Mouse (Mus musculus) thymus, adult 18-20 months (tissue): ENCODE data around the gene Fuca1.
"Not testable (repeated sequence)": the region's sequence is repeated elsewhere in the genome, so short reads cannot be mapped to it uniquely, and the experiment has no call there.

Experiments used
- DNase-seq, 2 experiments: peaks; one replicate each; pipeline ENCODE4 v3.0.0; 2022; ENCODE audit warnings: mixed read lengths in 2 of 2

The Fuca1 gene

DNA sequence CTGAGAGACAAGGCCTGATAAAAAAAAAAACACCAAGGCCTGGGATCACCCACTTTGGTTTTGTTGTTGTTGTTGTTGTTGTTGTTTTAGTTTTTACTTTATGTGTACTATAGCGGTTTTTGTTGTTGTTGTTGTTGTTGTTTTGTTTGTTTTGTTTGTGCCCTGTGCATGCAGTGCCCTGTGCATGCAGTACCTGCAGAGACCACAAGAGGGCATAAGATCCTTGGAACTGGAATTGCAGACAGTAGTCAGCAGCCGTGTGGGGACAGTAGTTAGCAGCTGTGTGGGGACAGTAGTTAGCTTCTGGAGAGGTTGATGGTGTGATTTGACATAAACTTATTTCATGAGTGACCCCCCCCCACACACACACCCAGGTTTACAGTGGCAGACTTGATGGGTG lies 33.7 kb downstream of the Fuca1 start:
- no peak for DNase-seq

DNA sequence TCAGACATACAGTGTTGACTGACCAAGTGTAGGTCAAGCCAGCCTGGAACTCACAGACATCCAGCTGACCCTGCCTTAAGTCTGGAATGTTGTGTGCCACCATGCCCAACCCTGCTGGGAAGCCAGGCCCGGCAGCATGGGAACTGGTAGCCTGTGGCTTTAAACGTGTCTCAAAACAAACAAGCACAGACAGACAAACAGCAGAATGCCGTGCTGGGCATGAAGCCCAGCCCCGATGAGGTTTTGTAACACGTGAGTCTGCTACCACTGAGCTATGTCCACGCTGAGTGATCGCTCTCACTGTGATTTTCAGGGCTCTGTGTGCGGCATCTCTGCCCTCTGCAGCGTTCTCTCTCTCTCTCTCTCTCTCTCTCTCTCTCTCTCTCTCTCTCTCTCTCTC lies 35.4 kb downstream of the Fuca1 start:
- no peak for DNase-seq

DNA sequence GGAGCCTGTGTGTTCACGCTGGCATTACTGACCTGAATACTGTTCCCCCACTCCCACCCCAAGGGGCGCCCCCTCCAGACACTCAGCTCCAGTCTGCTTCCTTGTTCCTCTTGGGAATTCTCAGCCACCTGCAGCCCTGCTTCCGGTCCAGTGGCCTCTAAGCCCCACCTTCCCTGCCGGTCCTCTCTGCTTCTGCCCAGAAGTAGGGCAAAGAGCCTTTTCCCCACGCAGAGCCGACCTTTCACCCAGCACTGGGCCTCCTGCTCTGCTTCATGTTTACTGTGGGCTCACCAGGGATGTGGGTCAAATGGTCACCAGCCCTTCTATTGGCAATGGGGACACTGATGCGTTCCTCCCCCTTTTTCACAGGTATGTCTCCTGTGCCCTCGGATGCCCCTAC lies 37.8 kb downstream of the Fuca1 start:
- DNase-seq, result no peak

DNA sequence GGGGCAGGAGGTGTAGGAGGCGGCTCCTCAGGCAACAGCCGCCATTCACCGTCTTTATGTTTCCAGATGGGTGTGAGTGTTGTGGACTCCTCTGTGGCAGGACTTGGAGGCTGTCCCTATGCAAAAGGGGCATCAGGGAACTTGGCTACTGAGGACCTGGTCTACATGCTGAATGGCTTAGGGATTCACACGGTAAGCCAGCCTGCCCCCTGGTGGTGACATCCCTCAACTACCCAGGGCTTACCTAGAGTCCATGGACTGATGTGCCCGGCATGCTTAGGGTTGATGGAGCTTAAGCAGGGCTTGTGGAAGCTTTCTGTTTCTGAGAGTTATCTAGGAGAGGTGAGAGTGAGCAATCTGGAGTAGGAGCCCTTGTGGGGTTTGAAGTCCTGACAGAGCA lies 40.2 kb downstream of the Fuca1 start:
- peak; percentile 53 to 64 for DNase-seq

DNA sequence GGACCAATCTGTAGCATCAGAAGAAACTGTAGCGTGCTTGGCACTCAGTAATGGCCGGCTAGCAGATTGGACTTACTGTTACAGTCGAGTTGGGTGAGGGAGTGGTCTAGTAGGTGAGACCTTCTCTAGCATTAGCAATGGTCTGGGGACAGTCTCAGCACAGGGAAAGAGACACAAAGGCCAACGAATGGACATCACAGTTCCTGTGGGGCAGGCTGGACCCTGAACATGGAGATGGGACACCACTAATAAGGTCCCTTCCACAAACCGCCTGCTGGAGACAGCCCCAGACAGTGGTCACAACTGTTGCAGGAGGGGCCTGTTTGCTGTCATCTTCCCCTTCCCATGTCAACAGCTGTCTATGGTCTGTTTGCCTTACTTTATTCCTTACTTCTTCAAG lies 41.2 kb downstream of the Fuca1 start:
- no peak for DNase-seq

DNA sequence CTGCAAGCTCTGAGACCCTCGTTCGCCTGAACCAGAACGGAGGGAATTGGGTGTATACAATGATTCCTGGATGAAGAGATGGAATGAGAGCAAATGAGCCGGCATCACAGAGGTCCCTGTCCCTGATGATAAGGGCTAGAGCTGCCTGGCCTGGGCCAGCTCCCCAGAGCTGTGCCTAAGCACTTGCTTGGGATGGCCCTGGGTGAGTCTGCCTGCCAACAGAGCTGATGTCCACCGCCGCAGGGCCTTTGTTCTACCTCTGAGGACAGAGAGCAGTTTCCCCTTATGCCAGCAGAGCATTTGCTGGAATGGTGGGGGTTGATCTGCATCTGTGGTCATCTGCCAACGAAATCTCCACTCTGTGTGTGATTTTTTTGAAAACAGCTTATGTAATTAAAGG lies 41.7 kb downstream of the Fuca1 start:
- DNase-seq, result no peak

DNA sequence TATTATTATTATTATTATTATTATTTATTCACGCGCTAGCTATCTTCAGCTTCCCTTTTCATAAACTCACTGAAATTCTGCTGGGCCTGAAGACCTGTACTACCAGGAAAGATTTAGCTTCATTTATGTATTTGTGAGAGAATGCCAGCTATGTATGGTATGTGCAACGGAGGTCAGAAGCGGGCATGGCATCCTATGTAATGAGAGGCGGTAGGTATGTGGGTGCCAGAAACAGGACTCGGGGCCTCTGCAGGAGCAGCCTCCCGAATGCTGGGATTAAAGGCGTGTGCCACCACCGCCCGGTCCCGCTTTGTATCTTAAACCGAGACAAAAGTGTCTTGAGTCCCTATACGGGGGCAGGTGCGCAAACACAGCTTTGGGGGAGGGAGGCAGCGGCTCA lies 42.4 kb downstream of the Fuca1 start:
- no peak for DNase-seq

DNA sequence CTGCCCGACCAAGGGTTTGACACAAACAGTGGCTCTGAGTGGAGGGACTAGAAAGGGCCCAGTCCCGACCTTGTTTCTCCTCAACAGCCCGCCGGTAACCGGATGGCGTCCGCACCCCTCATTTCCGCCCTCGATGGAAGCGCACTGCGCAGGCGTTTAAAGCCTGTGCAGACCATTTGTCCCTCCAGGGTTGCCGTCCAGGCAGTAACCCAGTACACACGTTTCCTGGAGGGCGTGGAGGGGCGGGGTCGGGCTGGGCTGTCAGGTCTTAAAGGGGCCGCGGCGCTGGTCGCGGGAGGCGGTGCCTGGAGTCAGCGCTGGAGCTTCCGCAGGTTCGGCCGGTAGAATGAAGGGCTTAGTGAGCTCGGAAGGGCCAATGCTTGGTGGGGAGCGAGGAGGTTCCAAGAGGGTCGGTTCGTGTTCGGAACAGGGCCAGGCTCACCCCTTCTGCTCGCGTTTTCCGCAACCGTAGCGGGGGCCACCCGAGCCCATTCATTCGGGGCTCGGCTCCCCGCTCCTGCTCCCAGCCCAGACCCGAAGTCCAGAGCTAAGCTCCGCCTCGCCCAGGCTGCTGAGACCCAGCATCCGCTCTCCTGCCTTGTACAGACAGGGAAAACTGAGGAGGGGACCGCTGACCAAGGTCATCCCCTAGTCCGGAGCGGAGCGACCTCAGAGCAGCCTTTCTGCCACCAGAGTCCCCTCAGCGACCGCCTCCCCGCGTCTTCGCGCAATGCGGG lies 43.1 kb downstream of the Fuca1 start, which contains the start of gene Gale:
TSS of gene Gale (plus strand) at position 271 of the 737 bp plus-strand sequence.
- DNase-seq, result peak; percentile 93 to 94

DNA sequence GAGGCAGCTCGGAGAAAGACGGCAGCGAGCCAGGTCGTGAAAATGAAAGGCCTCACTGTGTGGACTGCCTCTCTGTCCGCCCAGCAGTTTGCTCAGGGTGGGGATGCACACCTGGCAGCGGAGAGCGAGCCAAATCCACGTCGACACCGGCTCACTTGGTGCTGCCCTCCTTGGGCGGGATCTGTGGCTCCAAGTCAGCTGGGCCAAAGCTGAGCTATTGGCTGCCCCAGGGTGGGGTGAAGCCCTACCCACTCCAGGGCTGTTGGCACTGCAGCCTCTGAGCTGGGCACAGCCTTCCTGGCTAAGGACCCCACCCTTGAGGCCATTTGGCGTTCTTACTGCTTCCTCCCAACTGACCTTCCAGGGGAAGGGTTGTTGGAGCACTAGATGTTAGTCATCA lies 43.9 kb downstream of the Fuca1 start:
- DNase-seq, result peak; percentile 39 to 48

DNA sequence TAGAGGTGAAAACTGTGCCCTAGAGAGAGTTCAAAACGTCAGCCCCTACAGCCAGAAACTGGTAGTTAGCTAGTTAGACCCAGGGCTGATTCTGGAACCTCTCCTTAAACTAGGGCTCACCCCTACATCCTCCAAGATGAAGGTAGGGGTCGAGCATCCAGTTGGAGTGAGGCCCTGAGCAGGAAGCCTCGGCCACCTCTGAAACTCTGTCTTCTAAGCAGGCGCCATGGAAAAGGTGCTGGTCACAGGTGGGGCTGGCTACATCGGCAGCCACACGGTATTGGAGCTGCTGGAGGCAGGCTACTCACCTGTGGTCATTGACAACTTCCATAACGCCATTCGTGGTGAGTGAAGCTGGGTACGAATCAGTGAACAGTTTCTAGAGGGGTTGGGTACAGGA lies 44.6 kb downstream of the Fuca1 start:
- DNase-seq, result no peak

DNA sequence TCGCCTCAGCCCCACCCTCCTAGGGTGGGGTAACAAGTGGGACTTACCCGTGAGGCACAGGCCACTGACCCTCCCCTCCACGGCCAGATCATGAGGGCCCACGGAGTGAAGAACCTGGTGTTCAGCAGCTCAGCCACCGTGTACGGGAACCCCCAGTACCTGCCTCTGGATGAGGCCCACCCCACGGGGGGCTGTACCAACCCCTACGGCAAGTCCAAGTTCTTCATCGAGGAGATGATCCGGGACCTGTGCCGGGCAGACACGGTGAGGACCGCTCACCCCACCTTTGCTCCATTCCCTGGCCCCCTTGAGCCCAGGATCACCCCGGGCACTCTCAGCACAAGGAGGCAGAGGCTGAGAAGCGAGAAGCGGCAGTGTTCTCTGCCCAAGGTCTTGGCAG lies 45.7 kb downstream of the Fuca1 start:
- DNase-seq, result no peak

DNA sequence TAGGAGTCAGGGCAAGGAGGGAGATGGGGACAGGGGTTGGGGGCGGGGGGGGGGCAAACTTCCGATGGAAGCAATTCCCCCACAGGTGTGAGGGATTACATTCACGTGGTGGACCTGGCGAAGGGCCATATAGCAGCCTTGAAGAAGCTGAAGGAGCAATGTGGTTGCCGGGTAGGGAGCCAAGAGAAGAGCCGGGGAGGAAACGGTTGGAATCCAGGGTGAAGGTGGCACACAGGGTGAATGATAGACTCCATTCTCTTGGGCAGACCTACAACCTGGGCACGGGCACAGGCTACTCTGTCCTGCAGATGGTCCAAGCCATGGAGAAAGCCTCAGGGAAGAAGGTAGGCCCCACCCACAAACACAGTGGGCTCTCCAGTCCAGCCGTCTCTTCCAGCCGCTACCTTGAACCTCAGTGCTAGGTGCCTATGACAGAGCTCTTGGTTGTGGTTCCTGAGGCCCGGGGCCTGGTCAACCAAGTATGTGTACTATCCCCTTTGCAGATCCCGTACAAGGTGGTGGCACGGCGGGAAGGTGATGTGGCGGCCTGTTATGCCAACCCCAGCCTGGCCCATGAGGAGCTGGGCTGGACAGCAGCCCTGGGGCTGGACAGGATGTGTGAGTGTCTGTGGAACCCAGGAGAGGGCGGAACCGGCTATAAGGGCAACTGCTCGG lies 46.7 kb downstream of the Fuca1 start:
- DNase-seq, result no peak

DNA sequence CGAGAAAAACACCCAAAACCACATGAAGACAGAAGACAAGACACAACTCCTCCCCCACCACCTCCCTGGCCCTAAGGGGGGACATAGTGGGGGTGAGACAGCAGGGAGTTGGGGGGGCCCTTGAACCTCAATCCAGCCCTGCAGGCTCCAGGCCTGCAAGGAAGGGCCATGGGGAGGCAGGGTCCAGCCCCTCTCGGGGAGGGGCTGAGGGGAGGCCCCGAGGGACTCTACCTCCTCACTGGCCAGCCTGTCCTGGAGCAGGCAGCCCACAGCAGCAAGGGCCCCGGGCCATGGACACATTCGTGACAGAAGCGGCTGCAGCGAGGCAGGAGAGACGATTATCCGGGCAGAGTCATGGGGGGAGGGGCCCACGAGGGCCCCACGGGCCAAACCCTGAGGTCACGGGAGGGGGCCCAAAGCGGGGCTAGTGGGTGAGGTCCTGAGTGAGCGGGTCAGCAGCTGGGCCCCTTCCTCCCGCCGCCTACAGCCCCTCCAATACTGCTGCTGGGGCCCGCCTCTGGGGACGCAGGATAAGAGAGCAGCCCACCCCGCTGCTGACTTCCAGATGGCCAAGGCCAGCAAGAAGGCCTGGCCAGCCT lies 47.8 kb downstream of the Fuca1 start:
- no peak for DNase-seq

DNA sequence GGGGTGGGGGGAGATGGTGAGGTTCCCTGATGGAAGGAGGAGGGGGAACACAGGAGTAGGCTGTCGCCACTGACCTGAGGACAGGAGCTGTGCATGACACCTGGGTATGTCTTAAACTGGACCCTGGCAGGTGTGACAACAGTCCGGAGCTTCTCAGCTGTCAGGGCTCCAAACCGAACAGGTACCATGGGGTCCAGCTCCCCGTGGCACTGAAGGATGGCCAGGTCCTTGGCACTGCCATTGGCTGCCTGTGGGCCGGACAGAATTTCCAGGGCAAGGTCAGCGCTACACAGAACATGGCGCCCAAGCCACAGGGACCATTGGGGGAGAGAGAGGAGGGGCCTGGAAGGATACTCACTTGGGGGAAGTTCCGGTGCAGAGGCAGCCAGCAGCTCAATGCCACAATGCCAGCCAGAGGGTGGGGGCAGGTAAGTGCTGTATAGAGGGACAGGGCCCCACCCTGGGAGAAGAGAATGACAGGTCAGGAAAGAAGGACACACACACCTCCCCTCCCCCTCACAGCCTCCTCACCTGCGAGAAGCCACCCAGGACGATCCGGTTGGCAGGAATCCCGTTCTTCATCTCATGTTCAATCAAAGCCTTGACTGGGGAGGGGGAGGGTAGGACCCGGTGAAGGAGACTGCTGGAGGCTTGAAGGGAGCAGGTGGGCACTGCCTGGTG lies 48.7 kb downstream of the Fuca1 start:
- DNase-seq, result no peak

DNA sequence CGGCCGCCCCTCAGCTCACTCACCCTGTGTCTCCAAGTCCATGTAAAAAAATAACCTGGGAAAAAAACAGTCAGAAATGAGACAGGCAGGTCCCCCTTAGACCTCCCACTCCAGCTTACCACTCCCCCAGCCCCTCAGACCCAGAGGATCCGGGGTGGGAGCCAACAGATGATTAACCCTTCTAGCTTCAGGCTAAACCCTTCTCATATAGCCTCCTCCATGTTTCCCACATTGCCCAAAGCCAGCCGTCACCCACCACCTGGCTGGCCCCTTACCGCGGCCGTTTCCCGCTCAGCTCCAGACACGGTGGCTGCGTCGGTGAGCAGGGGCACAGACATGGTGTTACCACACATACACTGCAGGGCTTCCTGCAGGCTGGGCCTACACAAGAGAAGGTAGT lies 50.0 kb downstream of the Fuca1 start:
- DNase-seq, result no peak

DNA sequence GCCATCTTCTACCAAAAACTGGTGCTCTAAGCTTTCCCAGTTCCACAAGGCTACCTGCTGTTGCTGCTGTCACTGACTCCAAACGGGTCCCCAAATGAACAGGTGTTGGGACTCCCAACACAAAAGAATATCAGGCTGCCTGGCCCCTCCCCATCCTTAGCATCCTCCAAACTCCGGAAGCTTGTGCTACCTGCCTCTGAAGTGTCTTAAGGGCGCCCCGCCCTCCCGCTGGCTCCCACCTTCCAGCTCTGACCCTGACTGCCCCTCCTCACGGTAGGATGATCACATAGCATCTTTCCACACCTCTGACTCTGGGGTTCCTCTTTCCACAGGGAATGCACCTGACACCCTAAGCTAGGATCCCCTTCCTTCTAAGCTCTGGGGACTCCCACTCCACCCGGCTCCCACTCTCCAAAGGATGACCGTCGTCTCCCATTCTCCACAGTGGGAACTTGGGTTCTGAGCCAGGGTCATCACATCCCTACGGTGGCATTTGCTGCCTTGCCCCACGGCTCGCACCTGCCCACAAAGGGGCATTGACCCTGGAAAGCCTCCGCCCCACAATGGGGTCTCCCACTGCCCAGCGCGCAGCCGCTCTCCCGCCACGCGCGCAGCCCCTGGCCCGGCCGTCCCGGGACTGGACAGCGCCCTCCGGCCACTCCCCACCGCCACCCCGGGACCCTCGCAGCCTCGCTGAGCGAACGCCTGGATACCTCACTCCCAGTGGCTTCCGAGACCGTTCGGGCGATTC lies 51.4 kb downstream of the Fuca1 start:
- DNase-seq, result no peak

DNA sequence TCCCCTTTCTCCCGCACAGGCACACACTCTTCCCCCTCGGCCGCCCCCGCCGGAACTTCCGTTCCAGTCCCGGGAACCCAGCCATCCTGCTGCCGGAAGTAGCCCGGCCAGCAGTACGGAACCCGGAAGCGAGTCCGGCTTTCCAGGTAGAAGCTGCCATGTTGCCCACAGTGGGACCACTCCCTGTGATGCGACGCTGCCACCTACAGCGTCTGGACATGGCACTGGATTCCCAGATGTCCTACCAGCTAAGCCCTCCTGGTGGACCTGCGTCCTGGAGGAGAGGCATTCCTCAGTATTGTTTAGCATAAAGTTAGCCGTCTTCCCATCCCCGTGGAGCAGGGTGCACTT lies 52.0 kb downstream of the Fuca1 start, which contains the start of gene Lypla2:
TSS of gene Lypla2 (minus strand) at position 71 of the 351 bp plus-strand sequence.
- peak; percentile 66 to 76 for DNase-seq

DNA sequence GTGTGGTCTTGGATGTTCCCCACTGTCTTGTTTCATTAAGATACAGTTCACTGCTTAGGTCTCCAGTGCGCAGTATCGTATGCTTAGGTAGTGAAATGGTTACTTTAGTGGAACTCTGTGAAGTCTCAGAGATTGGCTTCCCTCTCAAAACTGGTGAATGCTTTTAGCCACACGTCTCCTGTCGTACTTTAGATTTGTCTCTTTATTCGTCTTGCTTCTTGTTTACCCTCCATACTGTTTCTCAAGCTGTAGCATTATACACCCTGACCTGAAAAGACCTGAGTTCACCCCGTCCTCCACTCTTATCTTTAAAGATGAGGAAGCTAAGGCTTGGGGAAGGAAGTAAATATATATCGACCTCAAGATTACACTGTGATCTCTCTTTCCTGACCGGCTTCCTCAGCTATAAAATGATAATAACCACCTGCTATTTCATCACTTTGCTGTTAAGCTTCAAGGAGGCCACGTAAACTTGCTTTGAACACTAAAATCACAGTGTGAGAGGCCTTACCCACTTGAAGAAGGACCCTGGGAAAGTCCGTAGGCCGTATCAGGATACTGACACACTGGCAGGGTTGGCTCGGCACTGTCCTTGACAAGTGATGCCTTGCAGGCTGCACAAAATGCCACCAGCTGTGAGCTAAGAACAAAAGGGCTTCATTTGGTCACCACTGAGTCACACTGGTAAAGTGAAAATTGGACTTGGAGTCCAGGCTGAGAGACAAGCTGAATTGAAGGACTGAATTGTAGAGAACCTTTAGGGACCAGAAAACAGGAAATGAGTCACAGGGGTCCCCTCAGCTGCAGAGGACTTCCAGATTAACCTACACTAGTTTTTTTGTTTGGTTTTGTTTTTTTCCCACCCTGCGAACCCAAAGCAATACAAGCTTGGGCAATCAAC lies 52.6 kb downstream of the Fuca1 start:
- no peak for DNase-seq

DNA sequence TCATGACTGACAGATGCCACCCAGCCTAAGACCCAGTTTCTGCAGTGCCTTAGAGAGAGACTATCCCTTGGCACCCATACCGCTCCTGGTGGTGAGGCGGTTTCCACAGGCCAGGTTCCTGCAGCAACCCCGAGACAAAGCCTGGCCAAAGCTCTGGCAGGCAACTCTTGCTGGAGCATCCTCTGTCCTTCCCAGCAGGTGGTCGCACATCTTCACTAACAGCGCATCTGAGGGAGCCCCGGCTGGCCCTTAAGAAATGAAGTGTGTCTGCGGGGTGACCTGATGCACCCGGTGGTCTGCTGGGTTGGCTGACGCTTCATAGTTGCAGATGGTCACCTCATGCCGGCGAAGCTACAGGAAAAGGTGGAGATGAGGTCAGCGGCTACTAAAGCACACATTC lies 55.6 kb downstream of the Fuca1 start:
- no peak for DNase-seq

DNA sequence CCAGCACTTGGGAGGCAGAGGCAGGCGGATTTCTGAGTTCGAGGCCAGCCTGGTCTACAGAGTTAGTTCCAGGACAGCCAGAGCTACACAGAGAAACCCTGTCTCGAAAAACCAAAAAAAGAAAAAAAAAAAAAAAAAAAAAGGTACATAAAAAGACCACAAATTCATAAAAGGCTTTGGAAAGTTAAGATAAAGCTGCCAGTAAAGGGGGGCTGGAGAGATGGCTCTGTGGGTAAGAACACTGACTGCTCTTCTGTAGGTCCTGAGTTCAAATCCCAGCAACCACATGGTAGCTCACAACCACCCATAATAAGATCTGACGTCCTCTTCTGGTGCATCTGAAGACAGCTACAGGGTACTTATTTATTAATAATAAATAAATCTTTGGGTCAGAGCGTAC lies 59.7 kb downstream of the Fuca1 start:
- DNase-seq, result not testable (repeated sequence)

DNA sequence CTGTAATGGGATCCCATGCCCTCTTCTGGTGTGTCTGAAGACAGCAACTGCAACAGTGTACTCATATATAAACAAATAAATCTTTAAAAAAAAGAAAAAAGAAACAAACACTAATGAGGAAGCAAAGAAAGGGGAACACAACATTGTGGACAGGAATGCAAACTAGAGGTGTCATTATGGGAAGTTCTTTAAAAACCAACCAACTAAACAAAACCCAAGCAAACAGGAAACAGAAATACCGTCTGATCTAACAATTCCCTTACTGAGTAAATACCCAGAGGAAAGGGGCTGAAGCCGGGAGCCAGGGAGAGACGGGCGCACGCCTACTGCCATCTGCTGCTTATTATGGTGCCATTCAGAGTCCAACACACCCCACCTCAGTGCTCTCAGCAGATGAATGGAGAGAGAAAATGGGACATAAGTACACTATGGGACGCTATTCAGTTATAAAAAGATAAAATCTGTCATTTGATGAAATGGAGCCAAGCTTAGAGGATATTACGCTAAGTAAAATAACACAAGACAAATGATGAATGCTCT lies 61.1 kb downstream of the Fuca1 start:
- DNase-seq, result no peak

DNA sequence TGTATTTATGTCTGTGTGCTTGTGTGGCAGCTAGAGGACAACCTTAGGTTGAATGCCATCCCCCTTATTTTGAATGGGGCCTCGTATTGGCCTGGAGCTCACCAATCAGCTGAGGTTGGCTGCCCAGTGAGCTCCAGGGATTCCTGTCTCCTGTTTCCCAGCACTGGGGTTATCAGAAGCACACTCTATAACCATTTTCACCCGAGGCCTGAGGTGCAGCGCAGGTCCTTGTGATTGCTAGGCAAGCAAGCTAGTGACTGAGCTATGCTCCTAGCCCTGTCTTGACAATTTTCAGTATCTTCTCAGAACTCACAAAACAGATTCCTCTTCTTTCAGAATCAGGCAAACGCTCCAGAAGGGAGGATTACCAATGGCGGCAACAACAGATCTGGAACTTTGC lies 64.0 kb downstream of the Fuca1 start:
- DNase-seq, result no peak
